Mouse (Mus musculus): Measurements from ENCODE around the gene Crtc1. TPM values are rescaled to one million over a fixed set of nuclear protein-coding genes. Genes with fewer than 3 reads are reported as not detected.

Gene Crtc1
- polyA plus RNA-seq, 1 experiment from 2014 or later, result 3.9 TPM

DNA sequence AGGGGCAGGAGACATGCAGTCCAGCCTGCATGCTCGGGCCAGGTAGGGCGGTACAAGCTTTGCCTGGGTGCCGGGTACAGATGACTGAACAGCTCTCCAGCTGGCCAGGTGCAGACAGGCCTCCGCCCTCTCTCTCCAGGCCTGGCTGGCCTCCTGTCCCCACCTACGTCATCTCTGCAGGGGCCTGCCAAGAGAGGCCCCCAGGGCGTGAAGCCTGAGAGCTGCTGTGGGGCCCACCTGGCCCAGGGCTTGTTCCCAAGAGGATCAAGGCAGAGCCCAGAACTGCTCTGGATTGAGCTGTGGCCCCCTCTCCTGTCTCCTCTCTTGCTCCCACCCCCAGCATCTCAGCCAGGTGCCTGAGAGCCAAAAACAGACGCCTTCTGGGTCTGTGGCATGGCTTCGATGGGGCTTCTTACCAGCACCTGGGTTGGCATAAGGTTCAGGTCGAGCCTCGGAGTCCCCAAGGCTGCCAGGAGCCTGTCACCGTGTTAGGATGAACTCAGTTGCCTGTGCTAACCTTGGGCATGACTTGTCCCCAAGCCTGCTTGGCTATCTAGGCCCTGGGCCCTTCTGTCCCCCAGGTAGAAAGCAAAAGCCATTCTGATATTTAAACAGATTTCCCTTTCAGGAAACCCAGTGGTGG lies 32.8 kb downstream of the Crtc1 start:
- Histone ChIP-seq H3K9me3 (replicated peaks) (no peaks in the 10 kb centered on the region), H3K4me3 (replicated peaks) (no peak overlapping the region), H3K27ac (peak overlapping the region; percentile 14; the same call in 1 of the 2 replicates), H3K4me1 (replicated peaks) (peaks cover 46% of the 10 kb centered on the region), H3K4me2 (no peak overlapping the region), H3K27me3 (no peaks in the 10 kb centered on the region), H3K36me3 (peaks cover 9% of the 10 kb centered on the region; the same call in 1 of the 2 replicates), H3K9ac (no peak overlapping the region)
- DNase-seq (no peak), ATAC-seq (ENCODE audit: low read depth) (no peak)
- 78% methylated on average over 11 of the region's 11 CpGs for WGBS (ENCODE audit: insufficient replicate concordance)

DNA sequence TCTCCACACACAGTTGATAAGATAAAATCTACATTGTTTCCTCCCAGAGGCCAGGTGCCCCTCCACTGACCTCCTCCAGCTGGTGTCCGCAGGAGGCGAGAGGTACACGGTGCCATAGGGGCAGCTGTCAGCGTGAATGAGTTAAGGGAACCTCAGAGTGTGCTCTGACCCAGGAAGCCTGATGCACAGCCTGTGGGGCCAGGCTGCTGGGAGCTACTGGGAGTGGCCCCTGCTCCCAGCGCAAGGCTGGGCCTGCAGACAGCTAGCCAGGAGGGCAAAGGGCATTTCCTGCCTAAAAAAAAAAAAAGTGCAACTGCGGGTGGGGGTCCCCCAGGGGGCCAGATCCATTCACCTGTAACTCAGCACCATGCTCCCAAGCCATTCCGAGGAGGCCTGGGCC lies 34.2 kb downstream of the Crtc1 start:
- H3K9me3 ChIP-seq (replicated peaks), result no peaks in the 10 kb centered on the region
- no peak overlapping the region for H3K9ac ChIP-seq
- WGBS (ENCODE audit: insufficient replicate concordance), result 53% methylated on average over 7 of the region's 7 CpGs
- ATAC-seq (ENCODE audit: low read depth), result peak; percentile 58
- no peaks in the 10 kb centered on the region for H3K27me3 ChIP-seq
- no peak overlapping the region for H3K4me3 ChIP-seq (replicated peaks)
- peaks cover 12% of the 10 kb centered on the region; the same call in 1 of the 2 replicates for H3K36me3 ChIP-seq
- no peak for DNase-seq
- peaks cover 35% of the 10 kb centered on the region for H3K4me1 ChIP-seq (replicated peaks)
- no peak overlapping the region for H3K4me2 ChIP-seq
- H3K27ac ChIP-seq, result no peak overlapping the region; the same call in 1 of the 2 replicates

DNA sequence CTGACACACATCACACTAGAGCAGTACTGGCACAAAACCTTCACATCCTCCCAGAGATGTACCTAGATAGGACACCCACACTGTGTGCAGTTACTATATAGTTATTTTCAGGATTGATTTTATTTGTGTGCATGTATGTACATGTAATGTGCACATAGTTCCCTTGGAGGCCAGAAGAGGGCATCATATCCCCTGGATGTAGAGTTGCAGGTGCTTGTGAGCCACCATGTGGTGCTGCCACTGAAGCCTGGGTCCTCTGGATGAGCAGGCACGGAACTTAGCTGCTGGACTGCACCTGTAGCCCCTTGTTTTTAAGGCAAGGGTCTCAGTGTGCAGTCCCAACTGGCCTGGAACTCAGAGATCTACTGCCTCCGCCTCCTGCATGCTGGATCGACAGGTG lies 35.2 kb downstream of the Crtc1 start:
- Histone ChIP-seq H3K4me2 (no peak overlapping the region), H3K27me3 (no peaks in the 10 kb centered on the region), H3K9me3 (replicated peaks) (no peaks in the 10 kb centered on the region), H3K9ac (no peak overlapping the region), H3K4me1 (replicated peaks) (peaks cover 35% of the 10 kb centered on the region), H3K4me3 (replicated peaks) (no peak overlapping the region), H3K36me3 (peaks cover 12% of the 10 kb centered on the region; the same call in 1 of the 2 replicates), H3K27ac (no peak overlapping the region)
- DNase-seq, result no peak
- 77% methylated on average over 3 of the region's 3 CpGs for WGBS (ENCODE audit: insufficient replicate concordance)
- ATAC-seq (ENCODE audit: low read depth), result no peak

DNA sequence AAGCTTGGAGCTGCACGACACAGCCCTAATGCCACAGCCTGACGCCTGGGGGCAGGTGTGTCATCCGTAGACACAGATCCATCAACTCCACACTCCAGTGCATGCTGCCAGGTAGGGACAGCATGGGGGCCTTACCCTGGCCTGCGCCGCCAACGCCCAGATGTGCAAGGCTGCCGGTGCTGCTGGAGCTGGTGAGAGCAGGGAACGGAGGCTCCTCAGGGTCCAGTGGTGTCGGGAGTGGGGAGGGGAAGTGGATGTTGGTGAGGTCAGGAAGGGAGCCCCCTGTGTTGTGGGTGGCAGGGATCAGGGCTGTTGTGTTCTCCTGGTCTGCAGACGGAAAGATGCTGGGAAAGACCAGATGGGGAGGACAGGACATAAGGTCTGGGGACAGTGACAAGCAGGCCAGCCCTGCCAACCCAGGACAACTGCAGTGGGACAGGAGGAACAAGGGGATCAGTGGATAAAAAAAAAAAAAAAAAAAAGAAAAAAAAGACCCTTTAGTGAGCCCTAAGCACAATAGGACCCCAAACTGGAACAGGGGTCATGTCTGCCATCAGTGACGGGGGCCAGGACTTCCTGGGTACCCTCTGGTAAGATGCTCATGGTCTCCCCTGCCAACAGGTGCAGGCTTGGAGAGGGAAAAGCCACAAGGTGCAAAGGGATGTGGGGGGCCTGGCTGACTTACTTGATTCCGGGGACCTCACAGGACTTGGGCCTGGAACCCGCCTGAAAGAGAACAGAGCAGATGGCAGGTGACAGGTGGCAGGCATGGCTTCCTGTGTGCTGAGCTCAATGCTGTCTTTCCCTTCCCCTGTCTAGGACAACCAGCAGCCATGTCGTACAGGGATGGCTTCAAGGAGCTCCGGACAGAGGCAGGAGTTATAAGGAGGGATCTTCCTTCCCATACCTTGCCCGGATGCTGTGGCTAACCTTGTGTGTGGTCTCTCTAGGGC lies 41.5 kb downstream of the Crtc1 start:
- WGBS (ENCODE audit: insufficient replicate concordance), result 74% methylated on average over 16 of the region's 16 CpGs
- Histone ChIP-seq H3K9ac (no peak overlapping the region), H3K4me3 (replicated peaks) (no peak overlapping the region), H3K9me3 (replicated peaks) (no peaks in the 10 kb centered on the region), H3K36me3 (peaks cover 3% of the 10 kb centered on the region; the same call in 1 of the 2 replicates), H3K27ac (no peak overlapping the region), H3K4me1 (replicated peaks) (no peaks in the 10 kb centered on the region), H3K27me3 (no peaks in the 10 kb centered on the region), H3K4me2 (no peak overlapping the region)
- ATAC-seq (ENCODE audit: low read depth) (no peak), DNase-seq (no peak)

DNA sequence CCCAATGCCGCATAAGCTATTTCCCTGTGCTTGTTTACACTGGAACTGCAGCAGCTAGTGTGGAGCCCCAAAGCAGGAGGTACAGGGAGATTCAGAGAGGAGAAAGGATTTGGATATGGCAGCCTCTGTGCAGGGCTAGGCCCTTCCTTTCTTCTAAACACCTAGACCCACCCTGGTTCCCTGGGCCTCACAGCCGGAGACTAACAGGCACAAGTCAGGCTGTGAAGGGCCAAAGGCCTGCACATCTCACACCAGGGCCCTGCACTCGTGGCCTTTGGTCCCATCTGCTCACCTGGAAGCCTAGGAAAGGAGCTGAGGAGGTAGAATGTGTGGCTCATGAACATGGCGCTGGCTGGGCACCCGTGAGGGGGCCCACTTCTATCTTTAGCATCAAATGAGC lies 43.2 kb downstream of the Crtc1 start:
- no peak overlapping the region for H3K9ac ChIP-seq
- DNase-seq (no peak), ATAC-seq (ENCODE audit: low read depth) (no peak)
- H3K36me3 ChIP-seq, result peaks cover 10% of the 10 kb centered on the region; the same call in 1 of the 2 replicates
- 75% methylated on average over 5 of the region's 5 CpGs for WGBS (ENCODE audit: insufficient replicate concordance)
- no peak overlapping the region for H3K4me2 ChIP-seq
- no peaks in the 10 kb centered on the region for H3K27me3 ChIP-seq
- H3K27ac ChIP-seq, result no peak overlapping the region
- no peaks in the 10 kb centered on the region for H3K9me3 ChIP-seq (replicated peaks)
- H3K4me1 ChIP-seq (replicated peaks), result no peaks in the 10 kb centered on the region
- no peak overlapping the region for H3K4me3 ChIP-seq (replicated peaks)

DNA sequence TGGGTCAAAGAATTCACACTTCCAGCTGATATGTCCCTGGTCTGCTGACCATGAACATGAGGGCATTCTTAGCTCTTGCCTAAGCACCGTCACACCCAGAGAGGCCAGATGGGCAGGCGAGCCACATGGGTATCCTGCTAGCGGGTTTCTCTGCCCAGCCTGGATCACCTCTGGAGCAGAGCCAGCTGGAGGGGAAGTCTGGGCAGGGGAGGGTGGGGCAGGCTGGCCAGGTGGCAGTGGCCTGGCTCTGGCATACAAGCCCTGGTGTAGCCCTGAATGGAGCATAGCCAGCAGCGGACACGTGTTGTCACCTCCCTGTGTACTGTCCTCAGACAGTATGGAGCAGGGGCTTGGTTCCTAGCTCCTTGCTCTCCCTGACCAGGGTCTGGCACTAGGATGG lies 43.7 kb downstream of the Crtc1 start:
- Histone ChIP-seq H3K9ac (no peak overlapping the region), H3K36me3 (peaks cover 10% of the 10 kb centered on the region; the same call in 1 of the 2 replicates), H3K4me2 (no peak overlapping the region), H3K9me3 (replicated peaks) (no peaks in the 10 kb centered on the region), H3K4me1 (replicated peaks) (no peaks in the 10 kb centered on the region), H3K4me3 (replicated peaks) (no peak overlapping the region), H3K27me3 (no peaks in the 10 kb centered on the region), H3K27ac (no peak overlapping the region)
- WGBS (ENCODE audit: insufficient replicate concordance), result 84% methylated on average over 5 of the region's 5 CpGs
- ATAC-seq (ENCODE audit: low read depth) (no peak), DNase-seq (no peak)

DNA sequence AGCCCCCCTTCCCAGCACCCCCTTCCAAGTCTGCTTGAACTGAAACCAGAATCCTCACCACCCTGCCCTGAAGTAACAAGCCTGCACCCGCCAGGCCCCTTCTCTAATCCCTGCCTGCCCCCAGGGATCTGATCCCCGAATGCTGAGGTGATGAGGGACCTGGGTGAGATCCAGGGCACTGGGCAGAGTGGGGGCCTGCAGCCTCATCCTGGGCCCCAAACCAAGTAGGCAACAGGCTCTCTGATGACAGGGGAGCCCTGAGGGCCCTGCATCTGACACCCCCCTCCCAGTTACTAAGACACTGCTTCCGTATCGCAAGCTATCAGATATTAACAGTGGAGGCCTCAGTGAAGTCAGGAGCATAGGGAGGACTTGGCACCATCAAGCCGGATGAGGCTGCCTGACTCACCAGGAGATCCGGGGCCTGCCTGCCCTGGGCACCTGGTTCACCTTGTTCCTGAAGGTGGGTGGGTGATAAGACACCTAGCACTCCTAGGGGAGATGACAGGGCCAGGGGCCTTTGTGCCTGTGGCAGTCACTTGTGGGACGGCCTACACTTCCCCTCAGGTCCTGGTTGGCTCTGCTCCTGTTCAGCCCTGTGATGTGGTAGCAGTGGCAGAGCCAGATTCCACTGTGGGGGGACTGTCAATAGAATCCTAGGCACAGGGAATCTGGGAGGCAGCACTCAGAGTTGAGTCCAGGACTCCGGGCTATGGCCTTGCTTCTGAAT lies 44.9 kb downstream of the Crtc1 start:
- Histone ChIP-seq H3K4me3 (replicated peaks) (no peak overlapping the region), H3K27ac (no peak overlapping the region), H3K4me1 (replicated peaks) (no peaks in the 10 kb centered on the region), H3K27me3 (no peaks in the 10 kb centered on the region), H3K36me3 (0 out of 2 replicates have a peak, but pooled peaks cover 7% of the 10 kb centered on the region), H3K9me3 (replicated peaks) (no peaks in the 10 kb centered on the region), H3K9ac (no peak overlapping the region), H3K4me2 (no peak overlapping the region)
- ATAC-seq (ENCODE audit: low read depth) (no peak), DNase-seq (no peak)
- 76% methylated on average over 8 of the region's 8 CpGs for WGBS (ENCODE audit: insufficient replicate concordance)

DNA sequence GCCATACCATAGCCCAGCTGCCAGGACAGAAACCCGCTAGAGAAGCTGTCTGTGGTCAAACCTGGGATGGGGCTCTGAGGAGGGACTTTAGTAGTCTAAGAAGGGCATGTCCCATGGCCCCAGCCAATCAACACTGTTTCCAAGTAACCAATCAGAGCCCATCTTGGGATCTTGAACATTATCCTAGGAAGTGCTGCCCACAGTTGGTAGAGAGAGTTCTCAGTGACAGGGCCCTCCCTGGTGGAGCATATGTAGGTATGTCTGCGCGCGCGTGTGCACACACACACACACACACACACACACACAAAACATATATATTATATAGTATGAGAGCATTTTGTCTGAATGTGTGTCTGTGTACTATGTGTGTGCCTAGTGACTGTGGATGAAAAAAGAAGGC lies 46.3 kb downstream of the Crtc1 start:
- Histone ChIP-seq H3K4me1 (replicated peaks) (no peaks in the 10 kb centered on the region), H3K27ac (no peak overlapping the region), H3K9ac (no peak overlapping the region), H3K9me3 (replicated peaks) (no peaks in the 10 kb centered on the region), H3K4me3 (replicated peaks) (no peak overlapping the region), H3K27me3 (no peaks in the 10 kb centered on the region), H3K36me3 (0 out of 2 replicates have a peak, but pooled peaks cover 7% of the 10 kb centered on the region), H3K4me2 (no peak overlapping the region)
- ATAC-seq (ENCODE audit: low read depth) (0 out of 2 replicates have a peak, but pooled peaks have one; percentile 30), DNase-seq (no peak)
- WGBS (ENCODE audit: insufficient replicate concordance), result 83% methylated on average over 5 of the region's 5 CpGs

DNA sequence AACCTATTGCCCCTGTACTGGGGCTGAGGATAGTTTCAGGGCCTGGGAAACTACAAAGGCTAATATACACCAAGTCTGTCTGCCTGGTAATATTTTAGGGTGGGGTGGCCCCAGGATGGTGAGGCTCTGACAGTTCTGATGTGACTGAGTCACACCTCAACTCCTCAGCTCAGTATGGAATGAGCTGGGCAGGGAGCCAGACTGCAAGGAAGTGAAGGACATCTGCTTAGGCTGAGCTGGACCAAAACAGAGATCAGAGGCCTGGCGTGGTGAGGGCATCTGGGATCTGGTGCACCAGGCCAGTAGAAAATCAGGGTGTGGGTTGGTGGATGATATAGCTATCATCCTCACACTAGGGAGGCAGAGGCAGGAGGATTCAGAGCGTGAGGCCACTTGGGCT lies 49.7 kb downstream of the Crtc1 start:
- no peak overlapping the region for H3K9ac ChIP-seq
- DNase-seq (no peak), ATAC-seq (ENCODE audit: low read depth) (no peak)
- H3K27me3 ChIP-seq, result no peaks in the 10 kb centered on the region
- H3K4me1 ChIP-seq (replicated peaks), result no peaks in the 10 kb centered on the region
- no peak overlapping the region for H3K27ac ChIP-seq
- H3K36me3 ChIP-seq, result peaks cover 23% of the 10 kb centered on the region; the same call in 1 of the 2 replicates
- WGBS (ENCODE audit: insufficient replicate concordance), result 62% methylated on average over 2 of the region's 2 CpGs
- H3K4me3 ChIP-seq (replicated peaks), result no peak overlapping the region
- H3K4me2 ChIP-seq, result no peak overlapping the region
- H3K9me3 ChIP-seq (replicated peaks), result no peaks in the 10 kb centered on the region

DNA sequence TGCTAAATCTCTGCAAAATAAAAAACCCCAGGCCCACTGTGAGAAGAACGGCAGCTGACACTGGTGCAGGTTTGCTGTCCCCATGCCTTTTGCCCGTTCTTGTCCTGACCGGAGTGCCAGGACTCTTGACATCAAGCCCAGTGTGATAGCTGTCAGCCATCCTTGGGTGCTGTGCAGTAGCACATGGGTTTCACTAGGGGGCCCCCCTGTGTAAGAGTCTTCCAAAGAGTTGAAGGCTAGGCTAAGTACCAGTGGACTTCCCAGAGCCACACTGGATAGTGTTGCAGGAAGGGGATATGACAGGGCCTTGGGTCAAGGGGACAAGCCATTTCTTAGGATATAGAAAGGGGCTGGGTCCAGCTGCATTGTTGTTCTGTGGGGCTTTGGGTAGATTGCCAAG lies 56.1 kb downstream of the Crtc1 start:
- 37% methylated on average over 3 of the region's 3 CpGs for WGBS (ENCODE audit: insufficient replicate concordance)
- H3K4me1 ChIP-seq (replicated peaks), result 0 out of 2 replicates have a peak, but pooled peaks cover 2% of the 10 kb centered on the region

DNA sequence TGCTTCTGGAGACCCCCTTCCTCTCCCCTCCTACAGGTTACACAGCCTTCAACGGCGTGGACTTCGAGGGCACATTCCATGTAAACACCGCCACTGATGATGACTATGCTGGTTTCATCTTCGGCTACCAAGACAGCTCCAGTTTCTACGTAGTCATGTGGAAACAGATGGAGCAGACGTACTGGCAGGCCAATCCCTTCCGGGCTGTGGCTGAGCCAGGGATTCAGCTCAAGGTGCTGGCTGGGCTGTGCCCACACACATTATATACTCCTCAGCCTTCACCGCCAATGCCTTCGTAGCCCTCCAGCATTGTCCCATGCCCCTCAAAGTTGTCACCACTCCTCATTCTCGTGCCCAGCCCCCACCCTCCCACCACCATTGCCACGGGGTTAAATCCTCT lies 59.3 kb downstream of the Crtc1 start:
- Histone ChIP-seq H3K4me3 (replicated peaks) (no peak overlapping the region), H3K4me1 (replicated peaks) (peaks cover 19% of the 10 kb centered on the region), H3K9ac (no peak overlapping the region), H3K9me3 (replicated peaks) (0 out of 2 replicates have a peak, but pooled peaks cover under 1% of the 10 kb centered on the region), H3K36me3 (no peaks in the 10 kb centered on the region), H3K4me2 (no peak overlapping the region), H3K27ac (no peak overlapping the region), H3K27me3 (peaks cover 64% of the 10 kb centered on the region)
- no peak for DNase-seq
- WGBS (ENCODE audit: insufficient replicate concordance), result 73% methylated on average over 12 of the region's 12 CpGs
- no peak for ATAC-seq (ENCODE audit: low read depth)

More for the DNA sequence above, 56.1 kb downstream of the Crtc1 start:
- no peak overlapping the region for H3K9ac ChIP-seq
- peak; percentile 63 for DNase-seq
- H3K27me3 ChIP-seq, result peaks cover 32% of the 10 kb centered on the region
- peaks cover 15% of the 10 kb centered on the region; the same call in 1 of the 2 replicates for H3K36me3 ChIP-seq
- H3K4me2 ChIP-seq, result no peak overlapping the region
- no peaks in the 10 kb centered on the region for H3K9me3 ChIP-seq (replicated peaks)
- peak; percentile 61 for ATAC-seq (ENCODE audit: low read depth)
- H3K4me3 ChIP-seq (replicated peaks), result no peak overlapping the region
- no peak overlapping the region for H3K27ac ChIP-seq

Data from liver, embryonic 13.5 days (tissue).